Mouse (Mus musculus) gastrocnemius, adult 18-20 months (tissue): ENCODE data around the gene Slc12a7. TPM values are rescaled to one million over a fixed set of nuclear protein-coding genes. Genes with fewer than 3 reads are reported as not detected.

Source experiments
- DNase-seq: peaks from one replicate; pipeline ENCODE4 v3.0.0; 2021; ENCODE audit warnings: low spot score
- total RNA-seq, 2 experiments: library from RNA; stranded (reverse); gene quantifications; 2 replicates each; pipeline ENCODE4 v1.2.3; 2021

Slc12a7 gene
- total RNA-seq, 2 experiments from 2014 or later = 3.6 to 5.1 TPM

- no peak for DNase-seq
Measured at GRCm38 (mm10) chr13:73760126-73760525, 27.2 kb downstream of the Slc12a7 start.

GRCm38 (mm10) chr13:73762938-73763337 is 30.0 kb downstream of the Slc12a7 start:
- no peak for DNase-seq

GRCm38 (mm10) chr13:73763439-73764255 is 30.8 kb downstream of the Slc12a7 start:
- peak; percentile 85 for DNase-seq

GRCm38 (mm10) chr13:73764256-73764775 is 31.4 kb downstream of the Slc12a7 start:
- DNase-seq = no peak

GRCm38 (mm10) chr13:73765393-73765792 is 32.5 kb downstream of the Slc12a7 start:
- no peak for DNase-seq

- no peak for DNase-seq
Measured at GRCm38 (mm10) chr13:73767224-73767623, 34.3 kb downstream of the Slc12a7 start.

- no peak for DNase-seq
Measured at GRCm38 (mm10) chr13:73767754-73768153, 34.9 kb downstream of the Slc12a7 start.

GRCm38 (mm10) chr13:73768311-73768710 is 35.4 kb downstream of the Slc12a7 start:
- no peak for DNase-seq

GRCm38 (mm10) chr13:73769916-73770682 is 37.2 kb downstream of the Slc12a7 start:
- DNase-seq = no peak

- DNase-seq = no peak
Measured at GRCm38 (mm10) chr13:73771131-73771530, 38.2 kb downstream of the Slc12a7 start.

GRCm38 (mm10) chr13:73772655-73773054 is 39.8 kb downstream of the Slc12a7 start:
- DNase-seq = no peak

GRCm38 (mm10) chr13:73773519-73774205 is 40.8 kb downstream of the Slc12a7 start:
- DNase-seq = no peak

- no peak for DNase-seq
Measured at GRCm38 (mm10) chr13:73775786-73776185, 42.9 kb downstream of the Slc12a7 start.

- DNase-seq = no peak
Measured at GRCm38 (mm10) chr13:73777578-73777977, 44.7 kb downstream of the Slc12a7 start.

- no peak for DNase-seq
Measured at GRCm38 (mm10) chr13:73782486-73782885, 49.6 kb downstream of the Slc12a7 start.

- DNase-seq = peak; percentile 56
Measured at GRCm38 (mm10) chr13:73792176-73792575, 59.3 kb downstream of the Slc12a7 start.

GRCm38 (mm10) chr13:73793171-73793570 is 60.3 kb downstream of the Slc12a7 start:
- no peak for DNase-seq

GRCm38 (mm10) chr13:73799110-73799509 is 66.2 kb downstream of the Slc12a7 start:
- no peak for DNase-seq

GRCm38 (mm10) chr13:73803450-73804178 is 70.7 kb downstream of the Slc12a7 start:
- DNase-seq = peak; percentile 40

- DNase-seq = no peak
Measured at GRCm38 (mm10) chr13:73804914-73805313, 72.0 kb downstream of the Slc12a7 start.

- no peak for DNase-seq
Measured at GRCm38 (mm10) chr13:73812936-73813335, 80.0 kb downstream of the Slc12a7 start.
